Comparison of ENCODE assay signal across 11 mouse cellular contexts in the genomic region with DNA sequence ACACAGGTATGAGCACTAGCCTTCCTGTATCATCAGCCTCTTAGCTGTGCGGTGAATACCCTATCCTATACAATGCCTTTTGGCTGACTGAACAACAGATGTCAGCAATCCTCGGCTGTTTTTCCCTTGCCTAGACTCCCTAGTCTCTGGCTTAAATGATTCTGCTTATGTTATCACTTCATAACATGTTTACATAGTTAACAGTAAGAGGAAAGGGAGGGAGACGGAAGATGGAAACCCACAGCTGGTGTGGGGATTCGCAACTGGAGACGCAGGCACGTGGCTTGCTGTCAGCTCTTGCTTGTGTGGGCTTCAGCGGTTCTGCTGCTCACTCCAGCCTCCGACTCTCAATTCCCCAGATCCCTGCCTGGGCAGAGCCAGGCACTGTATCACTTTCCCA.
DNase-seq lines count a peak whose midpoint lies in the region; ATAC-seq lines count a peak whose summit lies in the region.
"Had no signal": no experiment of that assay in that cellular context is flagged by ENCODE, and none has a peak within 500 bp of the region (broad histone marks: within the 10 kb centered on the region; RNA-seq: fewer than 3 reads in every experiment).

No protein-coding gene starts in this region.

- no peaks in the 10 kb centered on the region for H3K36me3 ChIP-seq in kidney, embryonic 14.5 days (ENCODE audit: control insufficient read depth, insufficient read depth, low read length)
- no peaks in the 10 kb centered on the region for H3K36me3 ChIP-seq in stomach, embryonic 16.5 days (ENCODE audit: control insufficient read depth, insufficient read depth, low read length)

- H3K9ac ChIP-seq in kidney, embryonic 14.5 days (ENCODE audit: low read depth, low read length): no peak overlapping the region
- H3K9ac ChIP-seq in stomach, embryonic 16.5 days (ENCODE audit: low read length): no peak overlapping the region

- no peak overlapping the region for H3K4me3 ChIP-seq in kidney, embryonic 14.5 days (ENCODE audit: low read length)
- H3K4me3 ChIP-seq in stomach, embryonic 16.5 days (replicated peaks; ENCODE audit: low read length): no peak overlapping the region

- 48% methylated on average over 8 of the region's 8 CpGs for WGBS in kidney, embryonic 14.5 days
- WGBS in stomach, embryonic 16.5 days: 31% methylated on average over 8 of the region's 8 CpGs

- H3K4me1 ChIP-seq in kidney, embryonic 14.5 days (ENCODE audit: control insufficient read depth, insufficient read depth, low read length): no peaks in the 10 kb centered on the region
- 0 out of 2 replicates have a peak, but pooled peaks cover 6% of the 10 kb centered on the region for H3K4me1 ChIP-seq in stomach, embryonic 16.5 days (ENCODE audit: control insufficient read depth, insufficient read depth, low read length)

- DNase-seq in kidney, postnatal 36 days: no peak
- DNase-seq in right cerebral cortex, postnatal 14 days: peak; percentile 13
- DNase-seq in right cerebral cortex, postnatal 25 days: no peak
- DNase-seq in heart, postnatal 4 days: peak; percentile 31
- no peak for DNase-seq in layer of hippocampus, adult 18-20 months (ENCODE audit: low spot score in 2 of 2)
- no peak for DNase-seq in ovary, postnatal 36 days (ENCODE audit: low spot score)
- DNase-seq: adrenal gland, adult 8-10 months; cerebellum, postnatal 14 days; gastrocnemius, postnatal 36 days had no signal

- no peaks in the 10 kb centered on the region for H3K27me3 ChIP-seq in kidney, embryonic 14.5 days (ENCODE audit: control insufficient read depth, insufficient read depth, low read length)
- H3K27me3 ChIP-seq in stomach, embryonic 16.5 days (ENCODE audit: control insufficient read depth, insufficient read depth, low read length): no peaks in the 10 kb centered on the region

- H3K4me2 ChIP-seq in kidney, embryonic 14.5 days (replicated peaks; ENCODE audit: low read depth, low read length): no peak overlapping the region
- H3K4me2 ChIP-seq in stomach, embryonic 16.5 days (ENCODE audit: low read depth, low read length): no peak overlapping the region

- H3K27ac ChIP-seq in kidney, embryonic 14.5 days (ENCODE audit: low read depth, low read length): no peak overlapping the region
- H3K27ac ChIP-seq in stomach, embryonic 16.5 days (ENCODE audit: low read length): no peak overlapping the region

- H3K9me3 ChIP-seq in kidney, embryonic 14.5 days (ENCODE audit: control insufficient read depth, low read length): 0 out of 2 replicates have a peak, but pooled peaks cover 2% of the 10 kb centered on the region
- no peaks in the 10 kb centered on the region for H3K9me3 ChIP-seq in stomach, embryonic 16.5 days (replicated peaks; ENCODE audit: control insufficient read depth, low read length)

- ATAC-seq in kidney, embryonic 14.5 days (ENCODE audit: low FRiP score, low TSS enrichment): 0 out of 2 replicates have a peak, but pooled peaks have one; percentile 52
- peak; percentile 64 for ATAC-seq in stomach, embryonic 16.5 days (ENCODE audit: insufficient read depth, low FRiP score)

Comparison
In these comparisons a context has a peak if more than half of its experiments do, and no peak if none do; other contexts are left out.
1. DNase-seq: peak in right cerebral cortex, postnatal 14 days (single experiment) and heart, postnatal 4 days (single experiment); none in kidney, postnatal 36 days (0 of 2), right cerebral cortex, postnatal 25 days (single experiment), layer of hippocampus, adult 18-20 months (0 of 2) and ovary, postnatal 36 days (single experiment).